Mouse (Mus musculus) embryonic fibroblast, embryonic 13.5 days (primary cell): ENCODE results near the gene Actg1.

Experiments
- CTCF ChIP-seq: IDR thresholded peaks from 2 replicates; pipeline ENCODE4 v1.5.1; 2011; ENCODE audit warnings: mild to moderate bottlenecking, control low read depth, low read length, moderate library complexity, borderline replicate concordance; ENCODE audit not compliant: insufficient read depth
- POLR2A ChIP-seq: IDR thresholded peaks from 2 replicates; pipeline ENCODE4 v1.6.1; 2011; ENCODE audit warnings: low read depth, mild to moderate bottlenecking, control low read depth, low read length, moderate library complexity

GRCm38 (mm10) chr11:120375324-120375723 is 27.0 kb upstream of the Actg1 start:
- TF ChIP-seq CTCF (no peak), POLR2A (no peak)
